Mouse (Mus musculus): ENCODE data around the gene Unc119.

GRCm38 (mm10) chr11:78344890-78345715 lies 1.8 kb downstream of the Unc119 start:
- TF ChIP-seq CTCF (IDR thresholded peaks at IDR 0.05) (no peak), POLR2A (IDR thresholded peaks at IDR 0.05; ENCODE audit: insufficient read depth, low read depth, low read length) (no peak), EP300 (IDR thresholded peaks at IDR 0.05; ENCODE audit: insufficient read depth, low read depth, low read length) (no peak)

All from heart, adult 2 months (tissue).